Mouse (Mus musculus) adrenal gland, postnatal 10 days (tissue): ENCODE results near the gene Mavs. TPM values are rescaled to one million over a fixed set of nuclear protein-coding genes. Genes with fewer than 3 reads are reported as not detected.
A peak's percentile ranks its signal among the peaks of the same experiment; 100 is the strongest.

Experiments
- DNase-seq: peaks from one replicate; pipeline ENCODE4 v3.0.0; 2021; ENCODE audit warnings: mixed read lengths
- microRNA-seq: library from miRNA; unstranded; fragments of <30 nt; microRNA quantifications from one replicate; pipeline ENCODE4 v1.2.0, GENCODE M21; 2021
- total RNA-seq, 2 experiments: library from RNA; stranded (reverse); gene quantifications; 2 replicates each; pipeline ENCODE4 v1.2.3; 2021

Mavs gene
- total RNA-seq, 2 experiments from 2014 or later: 36.2 to 46.4 TPM

GRCm38 (mm10) chr2:131260544-131261307 is 26.9 kb downstream of the Mavs start:
- DNase-seq: no peak

- no peak for DNase-seq
Measured at GRCm38 (mm10) chr2:131261481-131262212, 27.8 kb downstream of the Mavs start.

- peak; percentile 98 for DNase-seq
Measured at GRCm38 (mm10) chr2:131262213-131262672, 28.4 kb downstream of the Mavs start, which contains the start of gene Pank2. Pank2 (plus strand) TSS chr2:131262495.

GRCm38 (mm10) chr2:131262680-131263670 is 29.1 kb downstream of the Mavs start:
- DNase-seq: no peak

- DNase-seq: no peak
Measured at GRCm38 (mm10) chr2:131264027-131264426, 30.2 kb downstream of the Mavs start.

GRCm38 (mm10) chr2:131265056-131265455 is 31.2 kb downstream of the Mavs start:
- DNase-seq: peak; percentile 43

- peak; percentile 33 for DNase-seq
Measured at GRCm38 (mm10) chr2:131275493-131275892, 41.6 kb downstream of the Mavs start.

- no peak for DNase-seq
Measured at GRCm38 (mm10) chr2:131276722-131277121, 42.9 kb downstream of the Mavs start.

- no peak for DNase-seq
Measured at GRCm38 (mm10) chr2:131281596-131281995, 47.7 kb downstream of the Mavs start.

- DNase-seq: no peak
Measured at GRCm38 (mm10) chr2:131286276-131286675, 52.4 kb downstream of the Mavs start.

GRCm38 (mm10) chr2:131290669-131291068 is 56.8 kb downstream of the Mavs start:
- DNase-seq: no peak

- peak; percentile 28 for DNase-seq
Measured at GRCm38 (mm10) chr2:131296746-131297261, 62.9 kb downstream of the Mavs start.

Small RNAs within 50 kb of the gene (microRNA-seq; reads per million reads assigned to microRNA genes)
- 59.1 reads per million, percentile 37 among the genes with 10 or more reads in this experiment for gene Mir103-2

Other genes starting within 250 kb of the Mavs start
- 10 to 100 TPM in 1 of 2 experiments, 1 to 10 TPM in 1; 8.5 to 15.1 TPM for gene Gfra4, start 191.0 kb upstream of the Mavs start, total RNA-seq
- 1 to 10 TPM; 2.4 to 3.9 TPM for gene Adam33, start 170.2 kb upstream of the Mavs start, total RNA-seq
- 1 to 10 TPM; 3.8 to 3.9 TPM for gene Siglec1, start 147.3 kb upstream of the Mavs start, total RNA-seq
- gene Hspa12b, start 106.8 kb upstream of the Mavs start, total RNA-seq: 10 to 100 TPM; 23.5 to 27.5 TPM
- not detected for gene Gm11037, start 100.6 kb upstream of the Mavs start, total RNA-seq
- 10 to 100 TPM; 82.0 to 96.4 TPM for gene 1700037H04Rik, start 74.0 kb upstream of the Mavs start, total RNA-seq
- gene Cenpb, start 54.0 kb upstream of the Mavs start, total RNA-seq: 10 to 100 TPM; 76.2 to 86.6 TPM
- gene Cdc25b, start 47.1 kb upstream of the Mavs start, total RNA-seq: 10 to 100 TPM; 13.6 to 22.4 TPM
- 10 to 100 TPM in 1 of 2 experiments, 1 to 10 TPM in 1; 7.4 to 10.5 TPM for gene Spef1, start 46.8 kb upstream of the Mavs start, total RNA-seq
- gene Ap5s1, start 27.0 kb upstream of the Mavs start, total RNA-seq: 10 to 100 TPM; 16.9 to 25.8 TPM
- 10 to 100 TPM; 52.7 to 57.7 TPM for gene Pank2, start 28.4 kb downstream of the Mavs start, total RNA-seq
- 1 to 10 TPM; 9.3 to 10.0 TPM for gene Rnf24, start 118.8 kb downstream of the Mavs start, total RNA-seq